Mouse (Mus musculus) midbrain, embryonic 14.5 days (tissue): ENCODE measurements around the gene Arap2. TPM values are rescaled to one million over a fixed set of nuclear protein-coding genes. Genes with fewer than 3 reads are reported as not detected.
A peak's percentile ranks its signal among the peaks of the same experiment; 100 is the strongest.

Source experiments
- ATAC-seq: fragments of 200-750 bp; cut with Nextera tagmentation; 2 replicates; pipeline ENCODE4 v1.8.0; 2017; ENCODE audit warnings: moderate number of reproducible peaks, moderate library complexity; ENCODE audit not compliant: low FRiP score, low TSS enrichment
- DNase-seq: peaks from one replicate; pipeline ENCODE4 v3.0.0-alpha.2; 2015
- H3K27ac ChIP-seq: fragments of 300-500 bp; sonication (generic); replicated peaks from 2 replicates; pipeline ENCODE4 v1.5.1; 2014; ENCODE audit warnings: mild to moderate bottlenecking, low read depth, low read length, moderate library complexity
- H3K27me3 ChIP-seq: fragments of 300-500 bp; sonication (generic); 2 replicates; pipeline ENCODE4 v1.6.1; 2014; ENCODE audit warnings: low read length, control low read depth, mixed read lengths; ENCODE audit not compliant: control insufficient read depth, insufficient read depth
- H3K36me3 ChIP-seq: fragments of 300-500 bp; sonication (generic); 2 replicates; pipeline ENCODE4 v1.6.1; 2014; ENCODE audit warnings: low read length, control low read depth; ENCODE audit not compliant: control insufficient read depth, insufficient read depth
- H3K4me1 ChIP-seq: fragments of 300-500 bp; sonication (generic); 2 replicates; pipeline ENCODE4 v1.6.1; 2014; ENCODE audit warnings: mild to moderate bottlenecking, antibody characterized with exemption, low read length, control low read depth; ENCODE audit not compliant: control insufficient read depth, insufficient read depth
- H3K4me2 ChIP-seq: fragments of 300-500 bp; sonication (generic); 2 replicates; pipeline ENCODE4 v1.6.1; 2014; ENCODE audit warnings: mild to moderate bottlenecking, low read length, moderate library complexity
- H3K4me3 ChIP-seq: fragments of 300-500 bp; sonication (generic); replicated peaks from 2 replicates; pipeline ENCODE4 v1.5.1; 2014; ENCODE audit warnings: low read depth, low read length
- H3K9ac ChIP-seq: fragments of 300-500 bp; sonication (generic); replicated peaks from 2 replicates; pipeline ENCODE4 v1.6.1; 2014; ENCODE audit warnings: mild to moderate bottlenecking, low read length, moderate library complexity
- H3K9me3 ChIP-seq: fragments of 300-500 bp; sonication (generic); 2 replicates; pipeline ENCODE4 v1.6.1; 2016; ENCODE audit warnings: low read length, control low read depth, mixed read lengths; ENCODE audit not compliant: control insufficient read depth
- WGBS: fragments of 180-500 bp; shearing (Covaris S2); extraction: QIAGEN DNeasy Blood & Tissue Kit; methylation state at CpG from one replicate; pipeline ENCODE4 v1.1.7; 2014; 5-methylcytosine and 5-hydroxymethylcytosine counted together
- polyA plus RNA-seq: library from polyadenylated mRNA; unstranded; fragments of >200 nt; fragmentation: Nextera tagmentation; extraction: Ambion mirVana; gene quantifications from 2 replicates; pipeline ENCODE4 v1.2.1, GENCODE M21; 2014

The Arap2 gene
- polyA plus RNA-seq, 1 experiment from 2014 or later = 4.2 TPM

DNA sequence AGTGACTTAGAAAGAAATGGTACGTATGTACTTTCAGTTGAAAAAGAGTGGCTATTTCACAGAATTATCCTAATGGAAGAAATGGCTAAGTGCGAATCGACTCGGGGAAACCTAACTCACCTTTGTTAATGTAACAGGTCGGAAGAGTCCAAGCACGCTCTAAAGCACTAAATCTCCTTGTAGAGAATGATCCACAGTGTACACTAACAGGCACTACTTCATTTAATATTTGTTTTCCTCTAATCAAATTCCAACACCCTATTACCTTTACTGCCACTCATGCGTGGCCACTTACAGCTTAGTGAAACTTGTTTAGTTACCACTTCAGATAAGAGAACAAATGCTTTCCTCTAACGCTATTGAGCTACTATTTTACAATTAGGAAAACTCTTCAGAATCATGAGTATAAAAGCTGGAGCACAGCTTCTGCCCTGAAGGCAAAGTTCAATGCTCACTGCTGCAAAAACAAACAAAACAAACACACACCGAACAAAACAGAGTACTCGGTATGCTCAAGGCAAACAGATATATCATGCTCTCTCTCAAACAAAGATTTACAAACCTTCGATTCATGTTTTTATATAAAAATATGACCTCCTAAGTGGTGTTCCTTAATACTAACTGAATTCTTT lies 143.0 kb downstream of the Arap2 start:
- 92% methylated on average over 11 of the region's 11 CpGs for whole genome bisulfite sequencing
- no peak overlapping the region for H3K27ac ChIP-seq
- H3K9ac ChIP-seq = no peak overlapping the region
- DNase-seq (no peak), ATAC-seq (no peak)
- no peak overlapping the region for H3K4me2 ChIP-seq
- no peak overlapping the region for H3K4me3 ChIP-seq
- H3K4me1 ChIP-seq = no peaks in the 10 kb centered on the region
- no peaks in the 10 kb centered on the region for H3K36me3 ChIP-seq
- no peaks in the 10 kb centered on the region for H3K9me3 ChIP-seq
- no peaks in the 10 kb centered on the region for H3K27me3 ChIP-seq

DNA sequence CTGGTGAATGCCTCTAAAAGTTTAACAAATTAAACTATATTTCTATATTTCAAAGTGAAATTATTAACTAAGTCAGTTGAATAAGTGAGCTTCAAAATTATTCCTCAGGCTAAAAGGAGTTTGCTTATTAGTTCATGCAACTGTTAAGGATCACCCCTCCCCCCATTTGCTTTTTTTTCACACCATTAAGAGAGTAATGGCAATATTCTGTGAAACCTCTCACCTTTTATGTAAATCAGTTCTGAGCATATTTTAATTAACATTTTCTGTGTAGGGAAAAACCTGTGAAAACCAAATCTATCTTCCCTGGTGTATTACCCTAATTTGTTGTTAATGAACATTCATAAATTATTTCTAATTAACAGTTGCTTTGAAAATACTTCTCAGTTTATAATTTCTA lies 147.7 kb downstream of the Arap2 start:
- H3K9me3 ChIP-seq = no peaks in the 10 kb centered on the region
- no peak overlapping the region for H3K4me3 ChIP-seq
- H3K4me1 ChIP-seq = no peaks in the 10 kb centered on the region
- H3K36me3 ChIP-seq = no peaks in the 10 kb centered on the region
- ATAC-seq (no peak), DNase-seq (peak; percentile 25)
- H3K4me2 ChIP-seq = no peak overlapping the region
- H3K27ac ChIP-seq = no peak overlapping the region
- H3K27me3 ChIP-seq = no peaks in the 10 kb centered on the region
- H3K9ac ChIP-seq = no peak overlapping the region

DNA sequence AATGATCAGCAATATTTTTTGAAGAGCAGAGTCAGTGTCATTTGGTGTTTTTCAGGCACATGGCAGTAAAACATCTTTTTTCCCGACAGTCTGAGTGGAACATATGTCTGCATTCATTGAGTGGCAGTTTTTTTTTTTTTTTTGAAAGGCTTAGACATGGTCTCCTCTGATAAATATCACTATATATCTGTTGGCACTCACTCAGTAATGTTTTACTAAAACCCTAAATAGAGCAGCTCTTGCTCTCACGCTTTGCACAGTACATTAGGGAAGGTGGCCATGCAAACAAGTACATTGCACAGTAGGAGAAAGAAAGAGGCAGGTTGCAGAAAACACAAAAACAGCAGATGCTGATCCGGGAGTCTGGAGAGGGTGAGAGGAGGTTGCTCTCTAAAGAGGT lies 154.0 kb downstream of the Arap2 start:
- no peaks in the 10 kb centered on the region for H3K36me3 ChIP-seq
- H3K9me3 ChIP-seq = no peaks in the 10 kb centered on the region
- no peaks in the 10 kb centered on the region for H3K4me1 ChIP-seq
- H3K9ac ChIP-seq = no peak overlapping the region
- no peak for ATAC-seq
- H3K27ac ChIP-seq = no peak overlapping the region
- H3K27me3 ChIP-seq = no peaks in the 10 kb centered on the region
- no peak overlapping the region for H3K4me2 ChIP-seq
- no peak for DNase-seq
- 75% methylated on average over 3 of the region's 3 CpGs for WGBS
- no peak overlapping the region for H3K4me3 ChIP-seq

DNA sequence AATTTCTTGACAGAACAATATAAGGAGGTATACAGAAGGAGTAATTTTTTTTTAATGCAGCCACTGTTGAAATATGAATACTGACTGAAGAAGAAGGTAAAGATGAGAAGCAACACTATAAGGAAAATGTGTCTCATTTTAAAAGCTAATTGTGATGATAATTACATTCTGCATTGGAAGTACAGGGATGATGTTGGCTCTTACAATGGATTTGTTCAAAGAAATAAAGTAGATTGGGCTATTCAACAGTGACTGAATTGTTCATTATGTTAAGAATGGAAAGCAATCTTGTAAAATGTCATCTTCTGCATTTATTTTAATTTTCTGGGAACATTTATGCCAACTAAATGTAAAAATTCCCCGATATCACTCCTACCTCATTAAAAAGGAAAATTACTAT lies 178.6 kb downstream of the Arap2 start:
- H3K4me3 ChIP-seq = no peak overlapping the region
- H3K27ac ChIP-seq = no peak overlapping the region
- H3K9ac ChIP-seq = no peak overlapping the region
- H3K4me2 ChIP-seq = no peak overlapping the region
- 82% methylated on average over 1 of the region's 1 CpGs for WGBS
- H3K36me3 ChIP-seq = no peaks in the 10 kb centered on the region
- H3K9me3 ChIP-seq = no peaks in the 10 kb centered on the region
- no peaks in the 10 kb centered on the region for H3K27me3 ChIP-seq
- ATAC-seq = no peak
- no peaks in the 10 kb centered on the region for H3K4me1 ChIP-seq
- DNase-seq = no peak

DNA sequence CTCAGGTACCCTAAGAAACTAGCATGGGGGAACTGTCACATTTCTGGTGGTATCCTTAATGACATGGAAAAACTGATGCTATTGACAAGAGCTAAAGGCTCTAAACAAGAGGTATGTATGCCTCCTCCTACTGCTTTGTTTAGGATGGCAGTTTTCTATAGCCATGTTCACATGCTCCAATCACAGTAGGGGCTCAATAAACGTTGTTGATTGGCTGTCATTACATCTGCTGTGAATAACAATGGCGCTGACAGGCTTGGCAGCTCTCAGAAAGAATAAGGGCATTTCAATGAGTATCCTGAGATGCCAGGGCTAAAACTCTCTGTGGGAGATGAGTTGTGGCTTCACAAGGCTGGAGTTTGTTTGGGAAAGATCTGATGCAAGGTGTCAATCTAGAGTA lies 183.3 kb downstream of the Arap2 start:
- no peaks in the 10 kb centered on the region for H3K27me3 ChIP-seq
- H3K4me1 ChIP-seq = no peaks in the 10 kb centered on the region
- DNase-seq (no peak), ATAC-seq (no peak)
- WGBS = 15% methylated on average over 2 of the region's 2 CpGs
- H3K9ac ChIP-seq = no peak overlapping the region
- H3K9me3 ChIP-seq = no peaks in the 10 kb centered on the region
- no peak overlapping the region for H3K27ac ChIP-seq
- H3K36me3 ChIP-seq = no peaks in the 10 kb centered on the region
- H3K4me2 ChIP-seq = no peak overlapping the region
- H3K4me3 ChIP-seq = no peak overlapping the region

DNA sequence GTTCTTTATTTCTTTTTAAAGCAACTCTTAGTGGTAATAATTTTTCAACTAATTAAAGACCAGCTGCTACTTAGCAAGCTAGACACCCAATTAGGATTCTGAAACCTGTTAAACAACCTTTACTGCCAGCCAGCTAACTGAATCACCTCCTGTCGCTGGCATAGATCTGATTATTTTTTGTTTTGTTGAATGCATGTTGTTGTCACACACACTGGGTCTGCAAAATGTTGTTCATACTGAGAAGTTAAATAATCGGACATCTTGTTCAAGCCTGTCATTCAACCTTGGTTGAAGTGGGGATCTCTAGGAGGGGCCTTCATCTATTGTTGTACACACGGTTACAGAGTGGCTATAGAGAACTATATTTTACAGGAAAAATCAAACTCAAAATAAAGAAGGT lies 184.3 kb downstream of the Arap2 start:
- Histone ChIP-seq H3K9me3 (no peaks in the 10 kb centered on the region), H3K4me2 (no peak overlapping the region), H3K4me3 (no peak overlapping the region), H3K4me1 (no peaks in the 10 kb centered on the region), H3K27me3 (no peaks in the 10 kb centered on the region), H3K36me3 (no peaks in the 10 kb centered on the region), H3K27ac (no peak overlapping the region), H3K9ac (no peak overlapping the region)
- DNase-seq (no peak), ATAC-seq (no peak)
- 61% methylated on average over 3 of the region's 3 CpGs for WGBS

DNA sequence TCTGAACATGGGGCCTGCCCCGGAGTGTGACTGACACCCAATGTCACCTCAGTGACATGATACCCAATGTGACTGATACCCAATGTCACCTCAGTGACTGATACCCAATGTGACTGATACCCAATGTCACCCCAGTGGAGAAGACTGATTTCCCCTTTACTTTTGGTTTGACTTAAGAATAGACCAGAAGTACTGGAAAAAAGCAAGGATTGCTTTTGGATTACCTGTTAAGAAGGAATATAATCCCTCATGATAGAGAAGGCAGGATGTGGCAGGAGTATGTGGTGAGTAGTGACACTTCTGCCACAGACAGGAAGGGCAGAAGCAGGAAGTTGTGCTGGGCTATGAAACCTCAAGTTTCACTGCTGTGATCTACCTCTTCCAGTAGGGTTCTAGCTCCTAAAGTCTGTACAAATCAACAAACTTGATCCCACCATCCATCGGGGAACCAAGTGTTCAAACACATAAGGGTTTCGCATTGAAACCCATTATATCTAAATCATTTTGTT lies 191.6 kb downstream of the Arap2 start:
- ATAC-seq = no peak

More for the DNA sequence above, 191.6 kb downstream of the Arap2 start:
- H3K4me3 ChIP-seq = no peak overlapping the region
- no peaks in the 10 kb centered on the region for H3K9me3 ChIP-seq
- 94% methylated on average over 3 of the region's 3 CpGs for WGBS
- no peak overlapping the region for H3K4me2 ChIP-seq
- no peak overlapping the region for H3K27ac ChIP-seq
- no peaks in the 10 kb centered on the region for H3K4me1 ChIP-seq
- no peaks in the 10 kb centered on the region for H3K27me3 ChIP-seq
- DNase-seq = no peak
- H3K9ac ChIP-seq = no peak overlapping the region
- no peaks in the 10 kb centered on the region for H3K36me3 ChIP-seq

Other genes starting within 250 kb of the Arap2 start
- not detected in 2 replicates for gene Dthd1, start 47.7 kb upstream of the Arap2 start, polyA plus RNA-seq